Mouse (Mus musculus): ENCODE measurements around the gene Trp53bp2. TPM values are rescaled to one million over a fixed set of nuclear protein-coding genes. Genes with fewer than 3 reads are reported as not detected.

The Trp53bp2 gene
- polyA plus RNA-seq, 2 experiments = 24.0 to 25.9 TPM

DNA sequence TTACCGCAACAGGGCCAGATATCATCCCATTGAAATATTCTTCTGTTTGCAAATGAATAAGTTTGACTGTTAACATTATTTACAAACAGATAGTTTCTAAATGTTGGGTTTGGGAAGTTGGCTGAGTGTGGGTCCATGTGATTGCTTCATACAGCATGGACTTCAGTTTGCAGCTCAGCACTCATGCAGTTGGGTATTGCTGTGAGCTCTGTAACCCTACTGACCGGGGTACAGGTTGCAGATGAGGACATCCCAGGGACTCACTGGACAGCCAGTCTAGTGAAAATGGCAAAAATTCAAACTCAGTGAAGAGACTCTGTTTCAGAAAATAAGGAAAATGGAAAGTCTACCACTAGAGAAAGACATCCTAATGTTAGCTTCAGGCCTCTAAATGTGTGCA, 21.7 kb downstream of the Trp53bp2 start:
- no peak overlapping the region for H3K27ac ChIP-seq (replicated peaks; ENCODE audit: low read depth, low read length)
- no peak for TF ChIP-seq POLR2A (IDR thresholded peaks at IDR 0.05; ENCODE audit: borderline replicate concordance, extremely low read depth, insufficient read depth, insufficient read length)
- H3K4me3 ChIP-seq (replicated peaks; ENCODE audit: low read length) = no peak overlapping the region
- H3K9ac ChIP-seq (ENCODE audit: low read depth, low read length, severe bottlenecking) = no peak overlapping the region
- peaks cover 54% of the 10 kb centered on the region for H3K36me3 ChIP-seq (ENCODE audit: control insufficient read depth, insufficient read depth, low read length)
- 96% methylated on average over 2 of the region's 2 CpGs for WGBS
- ATAC-seq (ENCODE audit: low FRiP score, low read depth) (no peak), DNase-seq (ENCODE audit: low spot score) (no peak)
- H3K4me2 ChIP-seq (replicated peaks; ENCODE audit: low read depth, low read length, severe bottlenecking) = no peak overlapping the region
- H3K9me3 ChIP-seq (ENCODE audit: control insufficient read depth, low read length) = no peaks in the 10 kb centered on the region
- peaks cover 4% of the 10 kb centered on the region; the same call in 1 of the 2 replicates for H3K4me1 ChIP-seq (ENCODE audit: control insufficient read depth, insufficient read depth, low read length)
- no peaks in the 10 kb centered on the region for H3K27me3 ChIP-seq (ENCODE audit: control insufficient read depth, insufficient read depth, low read length)

DNA sequence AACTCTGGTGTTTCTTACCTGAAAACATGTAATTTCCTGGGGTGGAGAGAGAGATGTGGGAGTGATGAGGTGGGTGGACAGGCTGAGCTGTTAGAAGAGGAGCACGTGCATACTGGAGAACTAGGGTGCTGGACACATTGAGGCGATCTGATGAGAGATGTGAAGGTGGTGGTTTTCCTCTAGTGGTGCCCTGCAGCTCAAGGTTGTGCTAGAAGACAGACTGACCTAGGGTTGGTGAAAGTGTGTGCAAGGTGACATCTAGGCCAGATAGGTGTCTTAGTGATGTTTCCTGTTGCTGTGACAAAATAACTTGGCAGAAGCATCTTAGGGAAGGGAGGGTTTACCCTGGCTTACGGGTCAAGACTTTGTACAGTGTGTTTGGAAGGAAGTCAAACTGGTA, 23.1 kb downstream of the Trp53bp2 start:
- H3K9me3 ChIP-seq (ENCODE audit: control insufficient read depth, low read length) = no peaks in the 10 kb centered on the region
- no peak for ATAC-seq (ENCODE audit: low FRiP score, low read depth)
- DNase-seq (ENCODE audit: low spot score) = no peak
- peaks cover 63% of the 10 kb centered on the region for H3K36me3 ChIP-seq (ENCODE audit: control insufficient read depth, insufficient read depth, low read length)
- H3K4me1 ChIP-seq (ENCODE audit: control insufficient read depth, insufficient read depth, low read length) = no peaks in the 10 kb centered on the region
- TF ChIP-seq POLR2A (IDR thresholded peaks at IDR 0.05; ENCODE audit: borderline replicate concordance, extremely low read depth, insufficient read depth, insufficient read length) = no peak
- 91% methylated on average over 3 of the region's 3 CpGs for WGBS
- no peaks in the 10 kb centered on the region for H3K27me3 ChIP-seq (ENCODE audit: control insufficient read depth, insufficient read depth, low read length)
- H3K27ac ChIP-seq (replicated peaks; ENCODE audit: low read depth, low read length) = no peak overlapping the region
- H3K4me2 ChIP-seq (replicated peaks; ENCODE audit: low read depth, low read length, severe bottlenecking) = no peak overlapping the region
- no peak overlapping the region for H3K4me3 ChIP-seq (replicated peaks; ENCODE audit: low read length)
- no peak overlapping the region for H3K9ac ChIP-seq (ENCODE audit: low read depth, low read length, severe bottlenecking)

- no peak for TF ChIP-seq POLR2A (IDR thresholded peaks at IDR 0.05; ENCODE audit: borderline replicate concordance, extremely low read depth, insufficient read depth, insufficient read length)
- H3K9me3 ChIP-seq (ENCODE audit: control insufficient read depth, low read length) = no peaks in the 10 kb centered on the region
- ATAC-seq (ENCODE audit: low FRiP score, low read depth) (no peak), DNase-seq (ENCODE audit: low spot score) (no peak)
- H3K4me1 ChIP-seq (ENCODE audit: control insufficient read depth, insufficient read depth, low read length) = no peaks in the 10 kb centered on the region; the same call in 1 of the 2 replicates
- H3K36me3 ChIP-seq (ENCODE audit: control insufficient read depth, insufficient read depth, low read length) = peaks cover 74% of the 10 kb centered on the region
- no peaks in the 10 kb centered on the region for H3K27me3 ChIP-seq (ENCODE audit: control insufficient read depth, insufficient read depth, low read length)
- no peak overlapping the region for H3K4me3 ChIP-seq (replicated peaks; ENCODE audit: low read length)
- H3K9ac ChIP-seq (ENCODE audit: low read depth, low read length, severe bottlenecking) = no peak overlapping the region
- no peak overlapping the region for H3K4me2 ChIP-seq (replicated peaks; ENCODE audit: low read depth, low read length, severe bottlenecking)
- WGBS = 73% methylated on average over 5 of the region's 5 CpGs
- no peak overlapping the region for H3K27ac ChIP-seq (replicated peaks; ENCODE audit: low read depth, low read length)
Measured at GRCm38 (mm10) chr1:182436746-182437145, 27.8 kb downstream of the Trp53bp2 start.

DNA sequence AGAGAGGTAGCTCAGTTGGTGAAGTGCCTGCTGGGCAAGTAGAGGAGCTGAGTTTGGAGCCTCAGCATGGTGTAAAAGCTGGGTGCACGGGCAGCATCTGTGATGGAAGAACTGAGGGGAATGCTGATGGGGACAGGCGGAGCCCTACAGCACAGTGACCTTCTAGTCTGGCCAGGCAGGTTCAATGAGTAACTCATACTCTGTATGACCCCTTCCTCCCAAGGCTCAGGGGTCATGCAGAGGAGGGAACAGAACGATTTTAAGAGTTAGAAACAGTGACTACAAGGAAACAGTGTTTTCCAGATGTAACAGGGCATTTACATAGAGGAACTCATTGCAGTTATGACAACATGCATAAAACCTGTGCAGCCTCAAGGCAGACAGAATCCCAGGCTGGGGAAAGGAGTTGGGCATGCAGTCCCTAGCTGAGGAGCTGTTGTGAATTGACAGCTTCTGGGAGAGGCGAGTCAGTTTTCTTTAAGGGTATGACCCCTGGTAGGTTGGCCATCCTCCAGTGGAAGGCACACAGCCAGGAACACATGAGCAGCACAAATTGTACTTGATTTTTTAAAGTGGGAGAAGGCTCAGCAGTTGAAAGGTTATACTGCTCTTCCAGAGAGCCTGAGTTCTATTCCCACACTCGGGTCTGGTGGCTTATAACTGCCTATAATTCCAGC, 30.7 kb downstream of the Trp53bp2 start:
- Histone ChIP-seq H3K9me3 (ENCODE audit: control insufficient read depth, low read length) (no peaks in the 10 kb centered on the region), H3K4me3 (replicated peaks; ENCODE audit: low read length) (no peak overlapping the region), H3K4me1 (ENCODE audit: control insufficient read depth, insufficient read depth, low read length) (no peaks in the 10 kb centered on the region; the same call in 1 of the 2 replicates), H3K9ac (ENCODE audit: low read depth, low read length, severe bottlenecking) (no peak overlapping the region), H3K36me3 (ENCODE audit: control insufficient read depth, insufficient read depth, low read length) (peaks cover 81% of the 10 kb centered on the region), H3K27ac (replicated peaks; ENCODE audit: low read depth, low read length) (no peak overlapping the region), H3K27me3 (ENCODE audit: control insufficient read depth, insufficient read depth, low read length) (no peaks in the 10 kb centered on the region), H3K4me2 (replicated peaks; ENCODE audit: low read depth, low read length, severe bottlenecking) (no peak overlapping the region)
- 69% methylated on average over 5 of the region's 5 CpGs for WGBS
- no peak for TF ChIP-seq POLR2A (IDR thresholded peaks at IDR 0.05; ENCODE audit: borderline replicate concordance, extremely low read depth, insufficient read depth, insufficient read length)
- DNase-seq (ENCODE audit: low spot score) (peak; percentile 14), ATAC-seq (ENCODE audit: low FRiP score, low read depth) (no peak)

DNA sequence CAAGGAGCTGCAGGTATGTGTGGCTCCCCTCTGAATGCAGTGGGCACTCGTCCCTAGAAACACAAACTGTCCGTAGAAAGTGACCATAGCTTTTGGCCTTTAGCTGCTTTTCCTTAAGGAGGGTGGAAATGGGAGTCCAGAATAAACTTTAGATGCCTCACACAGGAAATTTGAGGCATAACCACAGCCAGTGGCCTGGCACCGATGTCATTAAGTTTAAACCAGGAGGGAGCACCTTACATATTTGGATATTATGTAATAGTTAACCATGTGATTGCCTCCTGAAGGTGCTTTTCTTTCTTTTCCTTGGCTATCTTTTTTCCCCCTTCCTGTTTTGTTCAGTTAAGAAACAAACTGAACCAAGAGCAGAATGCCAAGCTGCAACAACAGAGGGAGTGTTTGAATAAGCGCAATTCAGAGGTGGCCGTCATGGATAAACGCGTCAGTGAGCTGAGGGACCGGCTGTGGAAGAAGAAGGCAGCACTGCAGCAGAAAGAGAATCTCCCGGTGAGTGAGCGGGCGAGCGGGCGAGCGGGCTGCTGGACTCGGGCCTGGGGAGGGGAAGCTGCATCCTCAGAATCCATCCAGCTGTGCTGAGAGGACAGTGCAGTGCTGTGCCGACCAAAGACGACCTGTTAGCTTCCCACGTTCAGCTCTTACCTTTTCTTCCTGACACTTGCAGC, 33.0 kb downstream of the Trp53bp2 start:
- Histone ChIP-seq H3K36me3 (ENCODE audit: control insufficient read depth, insufficient read depth, low read length) (peaks cover 87% of the 10 kb centered on the region), H3K27me3 (ENCODE audit: control insufficient read depth, insufficient read depth, low read length) (no peaks in the 10 kb centered on the region), H3K4me3 (replicated peaks; ENCODE audit: low read length) (no peak overlapping the region), H3K4me2 (replicated peaks; ENCODE audit: low read depth, low read length, severe bottlenecking) (no peak overlapping the region), H3K9me3 (ENCODE audit: control insufficient read depth, low read length) (no peaks in the 10 kb centered on the region), H3K9ac (ENCODE audit: low read depth, low read length, severe bottlenecking) (no peak overlapping the region), H3K27ac (replicated peaks; ENCODE audit: low read depth, low read length) (no peak overlapping the region), H3K4me1 (ENCODE audit: control insufficient read depth, insufficient read depth, low read length) (no peaks in the 10 kb centered on the region; the same call in 1 of the 2 replicates)
- 84% methylated on average over 18 of the region's 18 CpGs for WGBS
- TF ChIP-seq POLR2A (IDR thresholded peaks at IDR 0.05; ENCODE audit: borderline replicate concordance, extremely low read depth, insufficient read depth, insufficient read length) = no peak
- DNase-seq (ENCODE audit: low spot score) (no peak), ATAC-seq (ENCODE audit: low FRiP score, low read depth) (no peak)

All from limb, embryonic 14.5 days (tissue).